Mouse (Mus musculus): Measurements from ENCODE around the gene C8b.

The C8b gene

DNA sequence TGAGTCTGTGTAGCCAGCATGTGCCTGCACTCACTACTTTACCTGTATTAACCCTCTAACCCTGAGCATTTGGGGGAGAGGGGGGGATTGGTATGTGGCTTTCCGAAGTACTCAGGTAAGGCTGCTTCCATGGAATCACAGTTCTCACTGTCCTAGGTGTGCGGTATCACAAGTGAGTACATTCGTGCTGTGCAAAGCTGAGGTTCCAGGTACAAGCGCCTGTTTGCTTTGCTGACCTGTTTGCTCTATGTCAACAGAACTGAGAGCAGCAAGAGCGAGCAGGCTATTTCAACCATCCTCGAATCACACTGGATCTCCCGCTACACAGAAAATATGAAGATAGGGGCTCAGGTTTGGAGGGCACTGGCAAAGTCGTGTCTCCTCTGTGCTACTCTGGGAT, at the start of gene C8b:
Gene C8b, plus strand, starts transcription at position 253 of the 400 bp plus-strand sequence.
- DNase-seq (ENCODE audit: inconsistent ontology term) = no peak

DNA sequence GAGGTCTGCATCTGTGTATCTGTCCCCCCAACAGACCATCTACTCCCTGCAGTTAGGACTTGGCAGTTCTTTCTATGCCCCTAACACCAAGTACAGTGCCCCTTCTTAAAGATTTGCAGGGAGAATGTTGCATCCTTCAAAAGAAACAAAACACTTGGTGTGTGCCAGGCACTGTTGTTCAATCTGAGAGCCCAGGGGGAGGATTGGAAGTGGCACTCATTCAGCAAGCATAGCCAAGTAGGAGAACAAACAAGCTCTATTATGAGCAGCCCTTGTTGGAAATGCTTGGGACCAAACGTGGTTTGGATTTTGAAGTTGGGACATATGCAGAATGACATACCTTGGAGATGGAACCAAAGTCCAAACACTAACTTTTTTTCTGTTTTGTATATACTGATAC, 49.6 kb upstream of the C8b start:
- DNase-seq (ENCODE audit: inconsistent ontology term) = no peak

DNA sequence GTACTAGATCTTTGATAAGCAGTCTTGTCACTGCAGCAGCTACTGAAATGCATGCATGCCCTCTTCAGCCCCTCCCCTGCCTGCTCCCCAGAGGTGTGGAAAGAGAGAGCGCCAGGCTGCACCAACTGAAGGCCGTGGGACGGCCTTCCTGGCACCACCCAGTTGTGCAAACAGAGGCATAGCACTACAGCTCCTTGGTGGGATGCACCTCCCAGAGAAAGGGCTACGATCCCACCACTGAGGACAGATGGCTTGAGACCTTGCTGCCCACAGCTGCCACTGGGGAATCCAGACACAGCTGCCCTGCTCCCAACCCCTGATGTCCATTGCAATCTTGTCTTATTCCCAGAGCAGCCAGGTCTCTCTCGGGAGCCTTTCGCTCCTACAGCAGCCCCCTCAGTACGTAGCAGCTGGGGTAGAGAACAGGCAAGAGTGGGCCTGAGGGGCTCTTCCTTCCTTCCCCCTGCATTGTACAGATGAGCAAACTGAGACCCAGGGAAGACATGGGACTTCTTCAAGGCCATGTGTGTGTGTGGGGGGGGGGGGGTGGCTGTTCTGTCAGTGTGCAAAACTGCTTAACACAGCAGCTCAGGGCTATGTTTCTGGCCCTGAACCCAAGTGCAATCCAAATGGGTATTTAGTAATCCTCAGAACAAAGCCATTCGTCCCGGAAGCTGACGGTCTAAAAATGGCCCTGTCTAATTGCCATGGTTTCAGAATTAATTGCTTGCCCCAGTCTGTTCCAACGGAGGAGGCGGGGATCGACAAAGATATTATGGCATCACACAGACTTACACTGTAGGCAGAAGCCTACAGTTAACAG, 46.9 kb upstream of the C8b start:
- peak; percentile 70 for DNase-seq (ENCODE audit: inconsistent ontology term)

DNA sequence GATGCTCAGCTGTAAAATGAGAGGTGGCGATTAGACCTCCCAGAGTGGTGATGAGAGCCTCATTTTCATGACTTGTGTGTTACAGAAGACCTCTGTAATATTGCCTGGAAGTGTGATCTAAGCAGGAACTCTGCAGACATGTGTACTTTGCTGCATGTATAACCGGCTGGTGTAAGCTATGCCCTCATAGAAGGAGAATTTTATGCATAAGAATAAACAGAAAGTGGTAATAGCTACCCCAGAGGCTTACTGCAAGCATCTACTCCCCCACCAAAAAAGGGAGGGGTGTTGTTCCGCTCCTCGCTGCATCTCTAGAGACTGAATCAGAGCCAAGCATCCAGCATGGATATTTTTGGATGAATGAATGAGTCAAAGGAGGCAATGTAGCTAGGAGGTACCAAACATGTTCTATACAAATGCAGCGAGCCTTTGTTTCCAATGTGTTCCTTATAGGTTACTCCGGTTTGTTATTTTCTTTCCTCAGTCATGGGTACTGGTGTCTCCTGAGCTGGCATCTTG, 42.5 kb upstream of the C8b start:
- DNase-seq (ENCODE audit: inconsistent ontology term) = no peak

DNA sequence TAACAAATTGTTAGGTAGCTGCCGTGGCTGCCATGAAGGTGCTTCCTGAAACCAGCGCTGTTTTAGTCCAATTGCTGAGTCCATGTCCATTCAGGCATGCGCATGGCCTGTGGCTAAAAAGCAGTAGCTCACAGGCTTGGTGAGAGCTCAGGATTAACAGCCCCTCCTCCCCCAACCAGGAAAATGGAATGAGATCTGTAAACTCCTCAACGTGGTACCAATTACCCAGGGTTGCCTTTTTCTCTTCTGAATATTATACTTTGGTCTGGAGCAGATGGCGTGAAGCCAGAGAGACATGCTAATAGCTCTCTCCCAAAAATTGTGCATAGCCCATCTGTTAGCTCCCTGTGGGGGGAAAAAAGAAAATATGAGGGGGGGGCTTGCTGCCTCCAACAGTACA, 41.9 kb upstream of the C8b start:
- no peak for DNase-seq (ENCODE audit: inconsistent ontology term)

DNA sequence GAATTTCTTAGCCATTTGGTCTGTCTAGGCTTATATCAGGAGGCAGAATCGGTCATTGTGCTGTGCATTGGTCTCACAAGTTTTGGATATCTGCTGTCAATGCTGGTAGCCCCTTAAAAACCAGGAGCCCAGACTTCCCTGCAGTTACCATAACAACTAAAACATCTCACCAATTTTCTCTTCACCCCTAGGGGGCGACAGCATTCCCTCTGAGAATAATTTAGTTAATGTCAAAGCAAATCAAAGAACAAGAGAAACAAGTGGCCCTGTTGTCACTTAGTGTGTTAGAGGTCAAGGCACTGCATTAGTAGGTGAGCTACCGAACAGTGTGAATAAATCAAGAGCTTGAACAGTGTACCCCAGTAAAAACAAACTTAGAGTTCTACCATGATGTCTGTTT, 40.4 kb upstream of the C8b start:
- DNase-seq (ENCODE audit: inconsistent ontology term) = no peak

DNA sequence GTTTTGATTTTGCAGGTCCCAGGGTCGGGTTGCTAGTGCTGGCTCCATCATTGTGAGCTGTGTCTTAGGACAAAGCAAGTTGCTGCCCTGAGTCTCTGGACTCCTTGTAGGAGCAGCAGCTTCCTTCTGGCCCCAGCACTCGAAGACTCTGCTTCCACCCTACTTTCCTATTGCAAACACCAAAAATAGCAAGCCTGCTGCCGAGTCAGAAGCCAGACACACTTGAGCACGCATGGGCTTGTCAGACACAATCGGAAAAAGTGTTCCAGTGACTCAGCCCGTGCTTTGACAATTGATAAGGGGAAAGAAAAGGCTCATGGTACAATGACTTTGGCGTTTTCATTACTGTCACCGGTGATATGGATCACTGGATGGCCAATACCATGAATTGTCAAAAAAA, 36.9 kb upstream of the C8b start:
- DNase-seq (ENCODE audit: inconsistent ontology term) = peak; percentile 32

DNA sequence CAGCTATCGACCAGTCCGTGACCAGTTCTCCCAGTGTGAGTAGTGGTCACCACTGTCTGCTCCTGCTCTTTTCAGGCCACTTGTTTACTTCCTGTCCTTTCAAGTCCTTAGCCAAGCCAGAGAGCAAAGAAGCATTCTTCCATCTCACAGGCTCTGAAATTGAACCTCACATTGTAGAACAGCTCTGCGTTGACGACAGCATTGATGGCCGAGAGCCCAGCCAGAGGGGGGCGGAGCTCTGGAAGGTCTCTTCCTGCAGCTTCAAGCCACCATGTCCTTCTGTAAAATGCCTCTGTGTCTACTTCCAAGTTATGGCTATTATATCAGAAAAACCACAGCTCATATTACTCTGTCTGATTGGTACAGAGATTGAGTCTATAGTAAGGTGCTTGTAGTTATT, 19.6 kb upstream of the C8b start:
- DNase-seq (ENCODE audit: inconsistent ontology term) = peak; percentile 59

DNA sequence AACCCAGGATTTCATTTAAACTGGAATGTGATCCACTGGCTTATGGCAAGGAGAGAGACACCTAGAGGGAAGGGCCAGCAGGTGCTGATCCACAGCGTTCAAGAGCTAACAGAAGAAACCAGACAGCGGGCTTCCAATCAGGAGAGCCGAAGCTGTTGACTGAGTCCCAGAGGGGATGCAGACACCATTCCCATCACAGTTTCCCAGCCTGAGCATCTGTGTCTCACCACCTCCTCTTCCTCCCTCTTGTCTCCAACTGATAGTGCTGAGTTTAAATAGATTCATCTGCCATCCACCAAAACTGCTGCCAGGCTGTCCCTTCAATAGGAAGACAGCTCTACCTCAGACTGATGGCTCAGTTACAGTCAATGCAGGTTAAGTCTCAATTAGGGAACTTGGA, 12.0 kb upstream of the C8b start:
- no peak for DNase-seq (ENCODE audit: inconsistent ontology term)

DNA sequence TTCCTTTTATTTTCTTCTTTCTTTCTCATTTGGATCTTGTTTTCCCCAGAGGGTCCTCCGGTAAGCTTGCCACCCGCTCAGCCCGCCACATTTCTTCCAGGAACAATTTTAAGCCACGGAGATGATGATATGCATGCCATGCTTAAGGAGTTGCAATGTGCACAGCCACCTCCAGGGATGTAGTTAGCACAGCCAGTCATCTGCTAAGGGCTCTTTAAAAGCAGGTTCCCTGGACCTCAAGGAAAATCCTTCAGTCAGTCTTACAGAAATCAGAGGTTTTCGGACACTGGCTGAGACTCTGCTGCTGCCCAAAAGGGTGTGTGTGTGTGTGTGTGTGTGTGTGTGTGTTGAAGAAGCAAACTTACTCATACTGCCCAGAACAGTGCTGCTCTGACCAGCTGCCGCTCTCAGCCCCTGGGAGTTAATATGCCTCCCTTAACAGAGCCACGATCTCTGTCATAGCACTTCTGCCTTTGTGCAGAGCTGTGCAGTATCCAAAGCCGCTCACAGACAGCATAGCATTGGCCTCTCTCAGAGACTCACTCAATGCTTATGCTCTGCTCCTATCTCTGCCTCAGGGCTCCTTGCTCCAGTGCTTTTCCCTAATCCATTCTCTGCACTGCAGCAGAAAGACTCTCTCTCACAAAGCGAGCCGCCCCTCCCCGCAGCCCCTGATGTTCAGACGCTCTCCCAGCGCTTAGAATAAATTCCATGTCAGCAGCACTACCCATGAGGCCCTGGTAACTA, 5.1 kb upstream of the C8b start:
- DNase-seq (ENCODE audit: inconsistent ontology term) = no peak

DNA sequence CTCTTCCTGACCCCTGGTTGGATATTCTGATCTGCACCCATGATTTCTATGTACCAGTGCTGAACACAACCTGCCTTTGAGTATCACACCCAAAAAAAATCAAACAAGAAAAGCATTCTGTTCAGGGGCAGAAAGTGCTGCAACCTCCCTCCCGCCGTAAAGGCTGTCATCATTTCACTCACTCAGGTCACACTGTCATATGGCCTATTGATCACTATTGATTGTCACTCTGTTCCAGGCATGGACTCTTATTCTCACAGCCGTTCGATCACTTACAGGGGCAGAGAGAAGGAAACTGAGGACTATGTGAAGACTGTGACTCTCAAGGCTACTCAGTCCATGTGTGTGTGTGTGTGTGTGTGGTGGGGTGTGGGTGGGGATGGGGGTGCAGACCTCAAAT, 2.1 kb downstream of the C8b start:
- no peak for DNase-seq (ENCODE audit: inconsistent ontology term)

DNA sequence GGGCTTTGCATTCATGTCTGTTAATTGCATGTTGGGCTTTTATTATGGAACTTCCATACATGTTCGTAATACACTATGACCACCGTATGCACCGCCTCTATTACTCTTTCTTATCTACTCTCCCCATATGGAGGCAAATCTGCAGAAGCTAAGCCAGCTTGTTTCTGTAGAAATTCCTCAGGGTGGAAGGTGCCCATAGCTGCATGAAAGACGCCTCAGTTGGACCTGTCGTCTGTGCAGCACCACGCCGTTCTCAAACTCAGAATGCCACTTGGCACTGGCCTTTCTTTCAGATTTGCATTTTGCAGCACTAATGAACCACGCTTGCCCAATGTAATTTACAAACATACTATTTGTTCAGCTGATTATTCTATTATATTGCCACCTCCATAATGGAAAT, 3.5 kb downstream of the C8b start:
- no peak for DNase-seq (ENCODE audit: inconsistent ontology term)

DNA sequence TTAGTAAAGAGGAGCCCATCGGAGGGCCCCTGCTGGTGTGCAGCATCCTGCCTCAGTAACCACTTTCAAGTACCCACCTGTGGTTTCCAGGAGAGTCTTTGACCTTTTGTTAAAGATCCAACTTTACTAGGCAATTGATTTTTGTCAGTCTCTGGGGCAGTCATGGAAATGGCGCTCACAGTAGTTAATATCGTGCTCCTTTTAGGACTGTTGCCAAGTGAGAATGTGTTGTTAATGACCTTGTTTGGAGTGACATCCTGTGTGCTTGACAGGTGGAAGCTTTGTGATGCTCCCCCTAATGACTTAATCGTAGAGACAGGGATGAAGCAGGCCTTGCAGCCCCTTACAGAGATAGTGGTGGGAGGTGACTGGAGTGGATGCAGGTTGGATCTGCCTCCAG, 4.2 kb downstream of the C8b start:
- no peak for DNase-seq (ENCODE audit: inconsistent ontology term)

DNA sequence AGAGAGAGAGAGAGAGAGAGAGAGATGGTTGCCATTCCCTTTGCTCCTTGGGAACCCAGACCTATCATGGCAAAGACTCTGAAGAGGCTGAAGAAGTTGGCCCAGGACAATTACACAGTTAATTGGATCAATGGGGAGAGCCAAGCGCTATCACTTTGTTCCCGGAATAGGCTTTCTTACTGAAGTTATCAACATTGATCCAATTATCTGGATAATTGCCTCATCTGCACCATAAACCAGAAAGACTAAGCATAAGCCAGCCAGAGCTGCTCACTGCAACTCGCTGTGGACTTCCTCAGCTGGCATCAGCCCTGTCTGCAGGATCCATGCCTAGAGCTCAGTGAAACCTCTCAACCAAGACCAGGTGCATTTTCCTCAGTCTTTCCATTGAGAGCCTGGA, 9.5 kb downstream of the C8b start:
- no peak for DNase-seq (ENCODE audit: inconsistent ontology term)

DNA sequence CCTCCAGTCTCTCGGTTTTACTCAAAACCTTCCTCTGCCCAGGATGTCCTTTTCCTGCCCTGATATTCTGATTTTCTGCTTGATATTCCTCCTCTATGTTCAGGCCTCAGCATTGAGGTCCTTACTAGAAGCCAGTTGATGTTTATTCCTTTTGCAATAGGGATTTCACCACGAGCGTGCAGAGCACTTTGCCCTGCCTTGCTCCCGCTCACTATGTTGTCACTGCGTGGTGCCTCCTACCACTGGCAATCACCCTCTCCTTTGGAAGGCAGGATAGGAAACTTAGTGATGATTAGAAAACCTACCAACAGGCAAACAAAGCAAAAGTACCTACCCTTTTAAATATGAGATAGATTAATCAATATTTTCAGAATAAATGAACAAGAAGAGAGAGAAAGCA, 13.3 kb downstream of the C8b start:
- no peak for DNase-seq (ENCODE audit: inconsistent ontology term)

DNA sequence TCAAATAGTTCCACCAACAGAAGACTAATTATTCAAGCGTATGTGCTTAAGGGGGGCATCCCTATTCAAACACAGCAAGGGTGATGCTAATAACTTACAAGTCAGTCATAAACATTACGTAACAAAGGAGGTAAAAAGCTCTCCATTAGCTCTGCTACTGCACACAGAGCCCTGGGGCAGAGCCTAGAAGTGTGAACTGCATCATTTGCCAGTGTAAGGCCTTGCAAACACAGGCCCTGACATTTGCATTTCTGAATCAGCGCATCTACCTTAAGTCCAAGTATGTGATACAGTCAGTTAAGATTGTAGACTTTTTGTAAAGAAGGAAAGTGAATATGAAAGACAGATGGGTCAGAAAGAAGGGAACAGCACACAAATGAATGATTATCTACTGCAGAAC, 15.3 kb downstream of the C8b start:
- no peak for DNase-seq (ENCODE audit: inconsistent ontology term)

DNA sequence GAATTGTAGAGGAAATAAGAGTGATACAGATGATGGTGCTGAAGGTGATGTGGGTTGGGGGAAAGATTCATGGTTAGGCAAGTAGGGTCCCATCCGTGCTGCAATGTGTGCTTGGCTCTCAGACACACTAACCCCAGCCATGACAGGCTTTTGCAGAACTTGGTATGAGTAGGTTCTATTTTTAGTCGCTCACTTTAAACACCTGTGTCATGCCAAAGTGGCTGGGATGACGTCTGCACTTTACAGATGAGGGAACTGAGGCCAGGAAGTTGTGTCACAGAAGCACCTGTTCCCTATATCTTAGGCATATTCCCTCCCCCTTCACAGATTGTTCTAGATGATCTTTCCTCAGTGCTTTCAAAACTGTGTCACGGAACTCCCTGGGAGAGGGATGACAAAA, 16.2 kb downstream of the C8b start:
- no peak for DNase-seq (ENCODE audit: inconsistent ontology term)

DNA sequence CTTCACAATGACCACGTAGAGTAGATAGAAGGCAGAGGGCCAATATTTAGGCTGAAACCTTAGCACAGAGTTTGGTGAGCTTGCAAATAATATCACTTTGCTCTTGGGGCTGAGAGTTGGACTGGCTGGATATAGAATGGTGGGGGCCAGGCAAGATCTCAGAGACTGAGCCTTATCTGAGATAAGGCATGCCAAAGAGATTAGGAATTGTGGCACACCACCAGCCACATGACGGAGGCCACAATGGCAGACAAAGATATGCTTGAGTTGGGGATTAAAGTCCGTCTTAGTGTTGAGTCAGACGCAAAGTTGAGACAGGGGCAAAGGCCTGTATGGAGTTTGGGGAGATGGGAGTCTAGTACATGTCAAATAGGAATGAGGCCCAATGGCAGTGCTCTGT, 26.0 kb downstream of the C8b start:
- no peak for DNase-seq (ENCODE audit: inconsistent ontology term)

DNA sequence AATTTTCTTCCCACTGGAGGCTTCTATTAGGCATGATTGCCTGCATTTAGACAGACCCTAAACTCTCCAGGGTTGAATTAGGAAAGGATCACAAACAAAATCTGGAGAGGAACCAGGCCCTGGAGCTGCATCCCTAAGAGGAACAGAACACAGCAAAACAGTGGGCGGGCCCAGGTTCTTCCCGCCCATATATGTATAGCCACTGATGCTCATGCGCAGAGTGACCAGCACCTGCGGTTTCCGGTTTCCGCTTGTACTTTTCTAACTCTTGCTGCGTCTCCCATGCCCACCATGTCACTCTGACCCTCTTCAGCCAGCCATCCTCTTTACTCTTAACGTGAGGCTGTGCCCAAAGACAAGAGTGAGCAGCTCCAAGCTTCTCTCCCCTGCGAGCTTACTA, 32.8 kb downstream of the C8b start:
- DNase-seq (ENCODE audit: inconsistent ontology term) = no peak

DNA sequence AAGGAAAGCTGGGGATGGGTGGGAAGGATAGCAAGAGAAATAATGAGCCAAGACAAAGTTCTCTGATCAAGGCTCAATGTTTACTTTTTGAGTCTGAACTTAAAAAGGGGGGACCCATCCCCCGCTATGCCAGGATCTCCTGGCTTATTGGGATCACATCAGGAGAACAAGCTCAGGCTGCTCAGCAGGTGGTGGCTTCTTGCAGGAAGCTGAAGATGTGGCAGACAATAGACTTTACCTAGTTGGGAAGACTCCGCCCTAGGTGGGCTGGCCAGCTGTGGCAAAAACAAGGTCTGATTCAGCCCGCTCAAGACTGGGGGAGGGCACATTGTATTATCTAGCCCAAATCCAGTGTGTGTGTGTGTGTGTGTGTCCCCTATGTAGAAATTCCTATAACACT, 35.5 kb downstream of the C8b start:
- DNase-seq (ENCODE audit: inconsistent ontology term) = no peak

DNA sequence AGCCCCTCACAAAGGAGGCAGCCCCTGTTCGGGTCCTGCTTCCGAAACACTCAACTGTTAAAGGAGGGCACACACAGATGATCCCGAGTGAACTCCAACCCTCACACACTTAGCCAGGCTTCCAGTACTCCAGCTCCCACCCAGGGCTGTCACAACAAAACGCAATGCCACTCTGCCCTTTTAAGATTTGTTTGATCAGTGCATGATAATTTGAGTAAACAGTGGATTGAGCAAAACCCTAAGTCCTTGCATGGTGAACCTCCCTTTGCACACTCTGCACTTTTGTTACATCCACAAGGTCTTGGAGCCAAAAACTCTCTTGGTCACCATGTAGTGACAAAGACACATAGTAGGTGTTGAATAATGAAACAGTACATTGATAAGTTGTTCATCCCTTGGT, 38.0 kb downstream of the C8b start:
- no peak for DNase-seq (ENCODE audit: inconsistent ontology term)

DNA sequence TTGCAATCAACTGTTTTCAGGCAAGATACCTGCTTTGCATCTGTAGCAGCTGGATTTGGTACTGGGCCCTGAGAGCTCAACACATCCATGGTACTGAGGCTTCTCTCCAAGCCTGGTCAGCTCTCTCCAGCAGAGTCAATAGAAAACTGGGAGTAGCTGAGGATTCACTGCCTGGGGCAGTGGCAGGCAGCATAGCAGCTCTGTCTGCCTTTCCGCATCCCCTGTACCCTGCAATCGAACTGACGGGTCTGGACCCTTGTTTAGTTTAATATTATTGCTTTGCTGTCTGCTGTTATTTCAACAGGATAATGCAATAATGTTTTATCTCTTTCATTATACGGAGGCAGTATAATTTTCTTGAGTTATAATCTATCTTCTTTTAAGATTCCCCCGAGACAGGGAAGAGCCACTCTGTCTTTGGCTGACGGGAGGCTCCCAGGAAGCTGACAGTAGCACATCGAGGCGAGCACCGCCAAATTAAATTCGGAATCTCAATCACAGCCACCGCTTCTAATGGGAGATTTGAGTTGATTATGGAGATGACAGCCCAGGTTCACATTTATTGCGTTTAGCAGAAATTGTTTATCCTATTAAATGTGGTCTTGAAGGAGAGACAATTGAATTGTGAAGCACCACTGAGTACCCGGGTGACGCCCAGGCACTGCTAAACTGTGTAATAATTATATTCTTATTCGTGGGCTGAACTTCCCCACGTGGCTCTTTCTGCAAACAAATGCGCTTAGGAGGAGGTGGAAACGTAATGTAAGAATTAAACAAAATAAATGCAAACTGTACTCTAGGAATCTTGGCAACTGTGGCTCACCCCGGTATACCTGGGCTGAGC, 39.5 kb downstream of the C8b start:
- DNase-seq (ENCODE audit: inconsistent ontology term) = no peak
